Mouse (Mus musculus): ENCODE results near the gene Gm17018. TPM values are rescaled to one million over a fixed set of nuclear protein-coding genes. Genes with fewer than 3 reads are reported as not detected.

The Gm17018 gene
- polyA plus RNA-seq, 1 experiment, result 21.2 TPM

DNA sequence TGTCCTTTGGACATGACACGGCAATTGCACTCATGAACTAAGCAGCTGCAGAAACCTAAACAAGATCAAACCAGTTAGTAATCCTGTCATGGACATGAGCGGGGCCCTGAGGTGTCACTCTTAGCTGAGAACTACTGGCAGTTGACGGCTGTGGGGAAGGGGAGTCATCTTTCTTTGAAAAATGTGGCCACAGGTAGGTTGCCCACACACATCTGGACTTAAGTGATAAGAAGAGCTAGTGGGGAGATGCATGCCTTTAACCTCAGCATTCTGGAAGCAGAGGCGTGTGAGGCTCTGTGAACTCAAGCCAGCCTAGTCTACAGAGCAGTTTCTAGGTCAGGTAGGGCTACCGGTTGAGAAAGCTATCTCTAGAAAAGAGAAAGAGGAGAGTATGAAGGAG, 42.2 kb downstream of the Gm17018 start:
- Histone ChIP-seq H3K27ac (ENCODE audit: control insufficient read depth, insufficient read depth, low read depth, low read length) (no peak overlapping the region), H3K4me3 (ENCODE audit: control insufficient read depth, low read depth, low read length) (no peak overlapping the region), H3K4me1 (ENCODE audit: control insufficient read depth, insufficient read depth, low read length) (no peaks in the 10 kb centered on the region), H3K36me3 (ENCODE audit: control insufficient read depth, insufficient read depth, low read length) (no peaks in the 10 kb centered on the region), H3K27me3 (ENCODE audit: control insufficient read depth, insufficient read depth, low read length) (no peaks in the 10 kb centered on the region)
- TF ChIP-seq CTCF (IDR thresholded peaks at IDR 0.05; ENCODE audit: control insufficient read depth, insufficient read depth, insufficient replicate concordance, low read depth, low read length) (no peak), POLR2A (IDR thresholded peaks at IDR 0.05; ENCODE audit: control insufficient read depth, low read depth, low read length) (no peak)

DNA sequence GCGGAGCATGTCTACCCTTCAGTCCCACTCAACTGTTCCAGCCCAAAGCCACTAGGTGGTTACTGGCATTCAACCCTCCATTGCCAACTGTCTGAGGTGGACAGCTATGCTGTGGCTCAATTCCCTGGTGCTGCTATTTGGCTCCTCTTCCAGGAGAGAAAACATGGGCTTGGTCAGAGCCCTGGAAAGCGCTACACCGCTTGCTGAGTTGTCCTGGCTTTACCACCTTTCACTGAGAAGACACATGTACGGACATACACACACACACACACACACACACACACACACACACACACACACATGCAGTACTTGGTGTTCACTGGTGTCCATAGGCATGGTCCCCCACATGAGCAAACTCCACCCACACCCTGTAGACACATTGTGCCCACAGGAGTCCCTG, 46.3 kb downstream of the Gm17018 start:
- Histone ChIP-seq H3K4me1 (ENCODE audit: control insufficient read depth, insufficient read depth, low read length) (no peaks in the 10 kb centered on the region), H3K27ac (ENCODE audit: control insufficient read depth, insufficient read depth, low read depth, low read length) (no peak overlapping the region), H3K27me3 (ENCODE audit: control insufficient read depth, insufficient read depth, low read length) (no peaks in the 10 kb centered on the region), H3K4me3 (ENCODE audit: control insufficient read depth, low read depth, low read length) (no peak overlapping the region), H3K36me3 (ENCODE audit: control insufficient read depth, insufficient read depth, low read length) (no peaks in the 10 kb centered on the region)
- no peak for TF ChIP-seq POLR2A (IDR thresholded peaks at IDR 0.05; ENCODE audit: control insufficient read depth, low read depth, low read length)
- TF ChIP-seq CTCF (IDR thresholded peaks at IDR 0.05; ENCODE audit: control insufficient read depth, insufficient read depth, insufficient replicate concordance, low read depth, low read length), result no peak

DNA sequence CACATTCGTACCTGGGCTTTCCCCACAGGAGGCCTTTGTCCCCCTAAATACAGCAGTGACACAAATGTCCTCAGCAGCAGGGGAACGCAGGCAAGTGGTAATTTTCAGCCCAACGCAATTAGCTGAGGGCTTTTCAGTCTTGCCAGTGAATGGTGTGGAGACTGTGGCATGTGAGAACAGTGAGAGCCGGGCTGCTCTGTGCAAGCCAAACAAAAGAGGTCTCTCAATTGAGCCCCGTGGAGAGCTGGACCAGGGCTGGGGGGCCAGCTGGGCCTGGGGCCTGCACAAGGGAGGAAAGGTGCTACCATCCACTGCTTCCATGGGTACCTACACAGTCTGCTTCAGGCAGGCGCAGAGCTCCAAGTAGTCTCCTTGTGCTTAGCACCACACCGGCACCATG, 47.1 kb downstream of the Gm17018 start:
- no peak for TF ChIP-seq POLR2A (IDR thresholded peaks at IDR 0.05; ENCODE audit: control insufficient read depth, low read depth, low read length)
- no peak for TF ChIP-seq CTCF (IDR thresholded peaks at IDR 0.05; ENCODE audit: control insufficient read depth, insufficient read depth, insufficient replicate concordance, low read depth, low read length)
- H3K27me3 ChIP-seq (ENCODE audit: control insufficient read depth, insufficient read depth, low read length), result no peaks in the 10 kb centered on the region

DNA sequence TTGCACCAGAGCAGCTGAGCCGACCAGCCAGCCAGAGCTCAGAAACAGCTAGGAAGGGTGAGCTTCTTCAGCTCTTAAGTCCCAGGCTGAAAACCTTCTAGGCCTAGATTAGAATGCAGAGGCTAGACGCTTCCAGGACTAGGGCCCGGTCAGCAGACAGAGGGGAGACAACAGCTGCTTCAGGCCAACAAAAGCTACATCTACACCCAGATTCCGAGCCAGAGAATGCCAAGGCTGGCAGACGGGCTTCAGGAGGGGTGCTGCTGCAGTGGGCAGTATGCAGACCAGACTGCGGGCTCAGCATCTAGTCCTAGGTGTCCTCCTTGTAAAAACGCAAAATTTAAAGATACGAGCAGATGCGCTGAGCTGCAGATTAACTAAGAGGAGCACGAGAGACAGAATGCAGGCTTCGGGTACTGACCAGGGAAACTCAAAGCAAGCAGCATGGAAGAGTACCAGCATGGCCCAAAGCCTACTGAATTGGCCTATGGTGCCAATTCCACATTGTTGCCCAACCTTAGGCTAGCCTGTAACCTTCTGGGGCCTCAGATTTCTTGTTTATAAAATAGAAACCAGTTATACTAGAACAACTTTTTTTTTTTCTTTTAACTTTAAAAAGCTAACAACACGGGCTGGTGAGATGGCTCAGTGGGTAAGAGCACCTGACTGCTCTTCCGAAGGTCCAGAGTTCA, 48.4 kb downstream of the Gm17018 start:
- Histone ChIP-seq H3K4me1 (ENCODE audit: control insufficient read depth, insufficient read depth, low read length) (no peaks in the 10 kb centered on the region), H3K36me3 (ENCODE audit: control insufficient read depth, insufficient read depth, low read length) (no peaks in the 10 kb centered on the region), H3K4me3 (ENCODE audit: control insufficient read depth, low read depth, low read length) (no peak overlapping the region), H3K27me3 (ENCODE audit: control insufficient read depth, insufficient read depth, low read length) (no peaks in the 10 kb centered on the region), H3K27ac (ENCODE audit: control insufficient read depth, insufficient read depth, low read depth, low read length) (no peak overlapping the region)
- TF ChIP-seq CTCF (IDR thresholded peaks at IDR 0.05; ENCODE audit: control insufficient read depth, insufficient read depth, insufficient replicate concordance, low read depth, low read length) (no peak), POLR2A (IDR thresholded peaks at IDR 0.05; ENCODE audit: control insufficient read depth, low read depth, low read length) (no peak)

More for the DNA sequence above, 47.1 kb downstream of the Gm17018 start:
- H3K4me3 ChIP-seq (ENCODE audit: control insufficient read depth, low read depth, low read length), result no peak overlapping the region
- H3K27ac ChIP-seq (ENCODE audit: control insufficient read depth, insufficient read depth, low read depth, low read length), result no peak overlapping the region
- H3K4me1 ChIP-seq (ENCODE audit: control insufficient read depth, insufficient read depth, low read length), result no peaks in the 10 kb centered on the region
- H3K36me3 ChIP-seq (ENCODE audit: control insufficient read depth, insufficient read depth, low read length), result no peaks in the 10 kb centered on the region

DNA sequence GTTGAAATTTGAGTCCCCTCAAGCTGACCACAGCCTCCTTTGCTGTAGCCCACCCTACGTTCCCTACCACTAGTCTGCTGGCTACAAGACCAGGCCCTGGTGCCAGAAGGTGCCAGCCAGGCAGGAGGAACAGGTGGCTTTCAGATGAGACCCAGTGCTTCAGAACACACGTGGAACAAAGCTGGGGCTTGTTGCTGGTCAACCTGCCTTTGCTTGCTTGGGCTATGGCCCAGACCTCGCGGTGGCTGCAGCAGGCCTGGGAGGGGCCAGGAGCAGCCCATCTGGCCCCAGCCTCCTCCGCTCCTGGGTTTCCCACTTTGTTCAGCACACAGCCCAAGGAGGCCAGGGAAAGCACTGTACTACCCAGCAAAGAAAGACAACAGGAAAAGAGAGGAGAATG, 50.4 kb downstream of the Gm17018 start:
- Histone ChIP-seq H3K27ac (ENCODE audit: control insufficient read depth, insufficient read depth, low read depth, low read length) (no peak overlapping the region), H3K4me3 (ENCODE audit: control insufficient read depth, low read depth, low read length) (no peak overlapping the region), H3K36me3 (ENCODE audit: control insufficient read depth, insufficient read depth, low read length) (no peaks in the 10 kb centered on the region), H3K27me3 (ENCODE audit: control insufficient read depth, insufficient read depth, low read length) (no peaks in the 10 kb centered on the region), H3K4me1 (ENCODE audit: control insufficient read depth, insufficient read depth, low read length) (no peaks in the 10 kb centered on the region)
- no peak for TF ChIP-seq POLR2A (IDR thresholded peaks at IDR 0.05; ENCODE audit: control insufficient read depth, low read depth, low read length)
- TF ChIP-seq CTCF (IDR thresholded peaks at IDR 0.05; ENCODE audit: control insufficient read depth, insufficient read depth, insufficient replicate concordance, low read depth, low read length), result no peak

DNA sequence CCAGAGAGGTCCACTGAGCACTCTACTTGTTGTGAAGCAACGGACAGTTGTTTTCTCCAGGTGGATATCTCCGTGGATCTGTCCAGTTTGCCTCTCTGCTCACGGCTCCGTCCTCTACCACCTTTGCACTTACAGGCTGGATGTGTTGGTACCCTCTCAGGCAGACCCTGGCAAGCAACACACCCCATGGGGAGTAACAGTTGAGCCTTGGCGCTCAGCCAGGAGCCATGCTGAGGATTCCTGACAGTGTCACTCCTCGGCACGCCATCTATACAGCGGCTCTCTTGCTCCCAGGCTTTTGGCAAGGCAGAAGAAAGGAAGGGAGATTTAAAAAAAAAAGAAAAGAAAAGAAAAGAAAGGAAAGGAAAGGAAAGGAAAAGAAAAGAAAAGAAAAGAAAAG, 54.0 kb downstream of the Gm17018 start:
- H3K27me3 ChIP-seq (ENCODE audit: control insufficient read depth, insufficient read depth, low read length), result no peaks in the 10 kb centered on the region
- H3K4me1 ChIP-seq (ENCODE audit: control insufficient read depth, insufficient read depth, low read length), result no peaks in the 10 kb centered on the region
- no peak for TF ChIP-seq CTCF (IDR thresholded peaks at IDR 0.05; ENCODE audit: control insufficient read depth, insufficient read depth, insufficient replicate concordance, low read depth, low read length)
- no peak for TF ChIP-seq POLR2A (IDR thresholded peaks at IDR 0.05; ENCODE audit: control insufficient read depth, low read depth, low read length)
- no peaks in the 10 kb centered on the region for H3K36me3 ChIP-seq (ENCODE audit: control insufficient read depth, insufficient read depth, low read length)
- no peak overlapping the region for H3K4me3 ChIP-seq (ENCODE audit: control insufficient read depth, low read depth, low read length)
- no peak overlapping the region for H3K27ac ChIP-seq (ENCODE audit: control insufficient read depth, insufficient read depth, low read depth, low read length)

DNA sequence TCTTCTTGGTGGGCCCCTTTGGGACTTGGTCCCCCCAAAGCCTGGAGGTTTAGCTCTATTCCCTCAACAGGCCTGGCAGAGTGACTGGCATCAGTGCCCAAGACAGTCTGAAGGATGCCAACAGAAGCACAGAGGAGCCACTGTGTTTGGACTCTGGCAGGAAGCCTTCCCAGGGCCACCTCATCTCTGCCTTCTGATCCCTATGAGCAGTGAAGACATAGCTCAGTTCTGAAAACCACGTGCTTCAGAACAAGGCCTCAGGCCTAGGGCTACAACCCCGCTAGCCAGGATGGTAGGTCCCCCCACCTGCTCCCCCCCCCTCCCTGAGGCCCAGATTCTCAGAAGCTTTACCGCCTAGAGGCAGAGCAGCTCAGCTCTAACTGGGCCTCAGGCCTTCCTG, 54.5 kb downstream of the Gm17018 start:
- no peaks in the 10 kb centered on the region for H3K27me3 ChIP-seq (ENCODE audit: control insufficient read depth, insufficient read depth, low read length)
- TF ChIP-seq POLR2A (IDR thresholded peaks at IDR 0.05; ENCODE audit: control insufficient read depth, low read depth, low read length), result no peak
- TF ChIP-seq CTCF (IDR thresholded peaks at IDR 0.05; ENCODE audit: control insufficient read depth, insufficient read depth, insufficient replicate concordance, low read depth, low read length), result no peak
- H3K4me3 ChIP-seq (ENCODE audit: control insufficient read depth, low read depth, low read length), result no peak overlapping the region

More for the DNA sequence above, 54.5 kb downstream of the Gm17018 start:
- Histone ChIP-seq H3K4me1 (ENCODE audit: control insufficient read depth, insufficient read depth, low read length) (no peaks in the 10 kb centered on the region), H3K36me3 (ENCODE audit: control insufficient read depth, insufficient read depth, low read length) (no peaks in the 10 kb centered on the region), H3K27ac (ENCODE audit: control insufficient read depth, insufficient read depth, low read depth, low read length) (no peak overlapping the region)

Data from testis, adult 2 months (tissue).